Mouse (Mus musculus) olfactory bulb, adult 2 months (tissue): ENCODE data around the gene Apbb1.

Source experiments
- CTCF ChIP-seq: fragments of 200-500 bp; IDR thresholded peaks from 2 replicates; pipeline ENCODE4 v1.5.1; 2012; ENCODE audit warnings: low read depth, mild to moderate bottlenecking, low read length, moderate library complexity; ENCODE audit not compliant: insufficient read depth
- POLR2A ChIP-seq: fragments of 200-500 bp; IDR thresholded peaks from 2 replicates; pipeline ENCODE4 v1.6.1; 2012; ENCODE audit warnings: mild to moderate bottlenecking, low read depth, low read length, moderate library complexity; ENCODE audit not compliant: insufficient read depth

- TF ChIP-seq POLR2A, result no peak
- no peak for TF ChIP-seq CTCF
Observed at GRCm38 (mm10) chr7:105524222-105524621, 57.2 kb downstream of the Apbb1 start.
